Mouse (Mus musculus): ENCODE results near the gene Sim2. TPM values are rescaled to one million over a fixed set of nuclear protein-coding genes. Genes with fewer than 3 reads are reported as not detected.

Sim2 gene
- total and polyA plus RNA-seq, 2 experiments from 2014 or later: not detected

DNA sequence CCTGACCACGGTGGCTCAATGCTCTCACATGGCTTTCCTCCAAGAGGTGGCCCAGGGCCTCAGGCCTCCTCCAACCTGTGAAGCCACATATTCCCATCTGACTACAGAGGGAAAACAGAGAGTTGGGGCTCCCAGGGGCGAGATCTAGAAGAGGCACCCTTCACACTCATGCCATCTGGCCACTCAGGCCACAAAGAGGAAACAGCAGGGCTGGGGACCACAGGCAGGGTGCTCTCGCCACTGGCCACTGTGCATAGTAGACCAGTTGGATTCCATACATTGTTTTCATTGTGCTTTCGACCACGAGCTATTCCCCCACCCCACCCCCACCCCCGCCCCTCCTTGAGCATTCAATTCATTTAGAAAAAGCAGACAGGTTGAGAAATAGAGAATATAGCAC, 77.3 kb downstream of the Sim2 start:
- peaks cover 10% of the 10 kb centered on the region; the same call in 1 of the 2 replicates for H3K4me1 ChIP-seq (ENCODE audit: control insufficient read depth, insufficient read depth)
- H3K27me3 ChIP-seq (ENCODE audit: control insufficient read depth, insufficient read depth, low read length): no peaks in the 10 kb centered on the region
- no peak overlapping the region for H3K27ac ChIP-seq (ENCODE audit: low read depth)
- DNase-seq (ENCODE audit: low spot score): no peak
- H3K9ac ChIP-seq (replicated peaks; ENCODE audit: low read depth, low read length): no peak overlapping the region
- H3K4me3 ChIP-seq (ENCODE audit: low read depth, low read length): no peak overlapping the region
- H3K36me3 ChIP-seq (replicated peaks; ENCODE audit: control insufficient read depth, insufficient read depth, low read length): no peaks in the 10 kb centered on the region
- WGBS: 43% methylated on average over 6 of the region's 6 CpGs
- no peak for ATAC-seq (ENCODE audit: insufficient read depth, low read depth)
- H3K4me2 ChIP-seq (ENCODE audit: low read depth, low read length): no peak overlapping the region
- no peaks in the 10 kb centered on the region for H3K9me3 ChIP-seq (replicated peaks; ENCODE audit: control insufficient read depth, low read length)
- TF ChIP-seq CTCF (IDR thresholded peaks at IDR 0.05; ENCODE audit: low read depth) (no peak), EP300 (IDR thresholded peaks at IDR 0.05; ENCODE audit: low read depth) (no peak)

DNA sequence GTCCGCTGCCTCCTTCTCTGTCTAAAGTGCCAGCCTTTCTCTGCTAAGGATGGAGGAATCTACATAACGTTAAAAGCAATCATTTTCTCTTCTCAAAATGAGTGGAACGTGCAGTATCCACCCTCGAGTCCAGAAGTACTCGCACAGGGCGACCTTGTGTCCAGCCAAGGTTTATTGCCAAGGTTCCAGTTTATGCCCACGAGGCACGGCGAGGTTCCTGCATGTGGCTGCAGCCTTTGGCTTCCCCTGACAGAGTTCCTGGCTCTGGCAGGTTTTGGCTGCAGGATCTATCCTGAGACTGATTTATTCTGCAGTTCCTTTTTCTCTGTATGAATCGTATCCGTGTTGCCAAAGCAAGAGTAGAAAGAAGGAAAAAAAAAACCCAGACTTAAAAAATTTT, 78.3 kb downstream of the Sim2 start:
- DNase-seq (ENCODE audit: low spot score) (no peak), ATAC-seq (ENCODE audit: insufficient read depth, low read depth) (no peak)
- Histone ChIP-seq H3K27me3 (ENCODE audit: control insufficient read depth, insufficient read depth, low read length) (no peaks in the 10 kb centered on the region), H3K4me2 (ENCODE audit: low read depth, low read length) (no peak overlapping the region), H3K9me3 (replicated peaks; ENCODE audit: control insufficient read depth, low read length) (no peaks in the 10 kb centered on the region), H3K9ac (replicated peaks; ENCODE audit: low read depth, low read length) (no peak overlapping the region), H3K4me3 (ENCODE audit: low read depth, low read length) (no peak overlapping the region), H3K36me3 (replicated peaks; ENCODE audit: control insufficient read depth, insufficient read depth, low read length) (no peaks in the 10 kb centered on the region), H3K4me1 (ENCODE audit: control insufficient read depth, insufficient read depth) (peaks cover 10% of the 10 kb centered on the region; the same call in 1 of the 2 replicates), H3K27ac (ENCODE audit: low read depth) (no peak overlapping the region)
- TF ChIP-seq EP300 (IDR thresholded peaks at IDR 0.05; ENCODE audit: low read depth) (no peak), CTCF (IDR thresholded peaks at IDR 0.05; ENCODE audit: low read depth) (no peak)
- 87% methylated on average over 11 of the region's 11 CpGs for WGBS

DNA sequence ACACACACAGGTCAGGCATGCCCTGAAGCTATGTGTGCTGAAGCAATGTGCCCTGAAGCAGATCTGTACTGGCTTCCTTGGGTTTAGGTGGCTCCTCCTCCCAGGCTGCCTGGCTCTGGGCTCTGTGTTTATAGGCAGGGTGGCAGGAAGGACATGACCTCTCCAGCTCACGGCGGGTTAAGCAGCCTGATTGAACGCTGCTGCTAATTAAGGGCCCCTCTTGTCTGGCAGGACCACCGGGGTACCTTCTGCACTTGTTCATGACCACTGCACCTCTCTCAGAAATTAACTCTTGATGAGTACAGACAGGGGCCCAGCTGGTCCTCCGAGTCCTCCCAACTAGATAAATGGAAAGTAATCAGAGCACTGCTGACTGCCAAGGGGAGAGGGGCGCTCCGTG, 79.5 kb downstream of the Sim2 start:
- DNase-seq (ENCODE audit: low spot score) (peak; percentile 15), ATAC-seq (ENCODE audit: insufficient read depth, low read depth) (0 out of 2 replicates have a peak, but pooled peaks have one; percentile 44)
- Histone ChIP-seq H3K27ac (ENCODE audit: low read depth) (no peak overlapping the region), H3K36me3 (replicated peaks; ENCODE audit: control insufficient read depth, insufficient read depth, low read length) (no peaks in the 10 kb centered on the region), H3K4me3 (ENCODE audit: low read depth, low read length) (no peak overlapping the region), H3K4me1 (ENCODE audit: control insufficient read depth, insufficient read depth) (peaks cover 10% of the 10 kb centered on the region; the same call in 1 of the 2 replicates), H3K4me2 (ENCODE audit: low read depth, low read length) (peak overlapping the region; percentile 24; the same call in 1 of the 2 replicates), H3K27me3 (ENCODE audit: control insufficient read depth, insufficient read depth, low read length) (no peaks in the 10 kb centered on the region), H3K9me3 (replicated peaks; ENCODE audit: control insufficient read depth, low read length) (no peaks in the 10 kb centered on the region), H3K9ac (replicated peaks; ENCODE audit: low read depth, low read length) (no peak overlapping the region)
- TF ChIP-seq CTCF (IDR thresholded peaks at IDR 0.05; ENCODE audit: low read depth) (no peak), EP300 (IDR thresholded peaks at IDR 0.05; ENCODE audit: low read depth) (no peak)
- 15% methylated on average over 7 of the region's 7 CpGs for WGBS

DNA sequence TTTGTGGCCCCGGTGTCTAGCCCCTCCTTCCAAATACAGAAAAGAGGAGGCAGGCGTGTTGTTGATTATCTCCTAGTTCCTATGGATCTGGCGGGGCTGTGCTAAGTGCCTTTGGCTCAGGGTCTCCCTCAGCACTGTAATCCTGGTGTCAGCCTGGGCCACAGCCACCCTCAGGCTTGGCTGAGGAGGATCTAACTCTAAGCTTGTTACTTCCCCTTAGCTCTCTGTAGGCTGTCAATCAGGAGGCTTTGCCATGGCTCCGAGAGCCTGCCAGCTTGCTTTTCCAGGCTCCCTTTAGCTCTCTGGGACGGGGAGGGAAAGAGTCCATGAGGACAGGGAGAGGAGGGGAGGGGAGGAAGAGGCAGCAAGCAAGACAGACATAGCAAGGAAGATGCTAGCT, 80.2 kb downstream of the Sim2 start:
- Histone ChIP-seq H3K27me3 (ENCODE audit: control insufficient read depth, insufficient read depth, low read length) (no peaks in the 10 kb centered on the region), H3K36me3 (replicated peaks; ENCODE audit: control insufficient read depth, insufficient read depth, low read length) (no peaks in the 10 kb centered on the region), H3K27ac (ENCODE audit: low read depth) (no peak overlapping the region), H3K9ac (replicated peaks; ENCODE audit: low read depth, low read length) (no peak overlapping the region), H3K4me3 (ENCODE audit: low read depth, low read length) (no peak overlapping the region), H3K9me3 (replicated peaks; ENCODE audit: control insufficient read depth, low read length) (no peaks in the 10 kb centered on the region), H3K4me1 (ENCODE audit: control insufficient read depth, insufficient read depth) (peaks cover 10% of the 10 kb centered on the region; the same call in 1 of the 2 replicates), H3K4me2 (ENCODE audit: low read depth, low read length) (no peak overlapping the region)
- TF ChIP-seq EP300 (IDR thresholded peaks at IDR 0.05; ENCODE audit: low read depth) (no peak), CTCF (IDR thresholded peaks at IDR 0.05; ENCODE audit: low read depth) (no peak)
- peak; percentile 51 for ATAC-seq (ENCODE audit: insufficient read depth, low read depth)
- DNase-seq (ENCODE audit: low spot score): peak; percentile 27
- WGBS: 12% methylated on average over 5 of the region's 5 CpGs

- Histone ChIP-seq H3K4me3 (ENCODE audit: low read depth, low read length) (no peak overlapping the region), H3K9me3 (replicated peaks; ENCODE audit: control insufficient read depth, low read length) (no peaks in the 10 kb centered on the region), H3K27me3 (ENCODE audit: control insufficient read depth, insufficient read depth, low read length) (no peaks in the 10 kb centered on the region), H3K4me2 (ENCODE audit: low read depth, low read length) (no peak overlapping the region), H3K4me1 (ENCODE audit: control insufficient read depth, insufficient read depth) (peaks cover 8% of the 10 kb centered on the region; the same call in 1 of the 2 replicates), H3K9ac (replicated peaks; ENCODE audit: low read depth, low read length) (no peak overlapping the region), H3K36me3 (replicated peaks; ENCODE audit: control insufficient read depth, insufficient read depth, low read length) (no peaks in the 10 kb centered on the region), H3K27ac (ENCODE audit: low read depth) (no peak overlapping the region)
- DNase-seq (ENCODE audit: low spot score) (no peak), ATAC-seq (ENCODE audit: insufficient read depth, low read depth) (no peak)
- TF ChIP-seq CTCF (IDR thresholded peaks at IDR 0.05; ENCODE audit: low read depth): no peak
- TF ChIP-seq EP300 (IDR thresholded peaks at IDR 0.05; ENCODE audit: low read depth): no peak
- 83% methylated on average over 16 of the region's 16 CpGs for WGBS
These were observed 84.2 kb downstream of the Sim2 start for GRCm38 (mm10) chr16:94168655-94169545.

Measured in heart, postnatal 0 days (tissue).